Mouse (Mus musculus): ENCODE measurements at regions not wholly inside any gene's neighbourhood (a gene's known extent, or its start where the extent isn't known, plus 50 kb on each side); places are given as distances from the start of the nearest gene placed in this dataset.
A peak's percentile ranks its signal among the peaks of the same experiment; 100 is the strongest.
"Not testable (repeated sequence)": the region's sequence is repeated elsewhere in the genome, so short reads cannot be mapped to it uniquely, and the experiment has no call there.

GRCm38 (mm10) chr8:40071131-40071530 lies 603.7 kb upstream of the Adam24 start:
- Histone ChIP-seq H3K9ac (ENCODE audit: insufficient read depth, low read depth, low read length, poor library complexity, severe bottlenecking) (no peak overlapping the region), H3K4me1 (ENCODE audit: control insufficient read depth in 2 of 2, insufficient read depth in 2 of 2, low read length in 2 of 2, poor library complexity in 1 of 2) (no peaks in the 10 kb centered on the region), H3K27ac (ENCODE audit: insufficient read depth, low read depth, low read length, poor library complexity, severe bottlenecking) (no peak overlapping the region), H3K4me3 (ENCODE audit: insufficient read depth in 1 of 2, low read depth in 1 of 2, low read length in 2 of 2, poor library complexity in 1 of 2, severe bottlenecking in 1 of 2) (no peak overlapping the region), H3K36me3 (ENCODE audit: control insufficient read depth, insufficient read depth, low read length, poor library complexity, severe bottlenecking) (no peaks in the 10 kb centered on the region), H3K9me3 (ENCODE audit: control insufficient read depth, insufficient read depth, low read depth, low read length) (no peaks in the 10 kb centered on the region)
- no peak for DNase-seq (ENCODE audit: low read depth, low spot score)
- in situ Hi-C loops (cut with MboI; ENCODE audit: low sequenced_read_pairs in 2 of 2, unreplicated experiment in 2 of 2), result no loop called here
- TF ChIP-seq MAFK (IDR thresholded peaks at IDR 0.05; ENCODE audit: insufficient read depth, low read depth, low read length) (no peak), CHD2 (IDR thresholded peaks at IDR 0.05; ENCODE audit: low read depth, low read length) (no peak), ZC3H11A (IDR thresholded peaks at IDR 0.05; ENCODE audit: borderline replicate concordance, low read depth, low read length) (no peak), HCFC1 (IDR thresholded peaks at IDR 0.05; ENCODE audit: borderline replicate concordance, insufficient read depth, low read length) (no peak), ZNF384 (IDR thresholded peaks at IDR 0.05; ENCODE audit: low read depth, low read length) (no peak)

- in situ Hi-C loops (cut with MboI; ENCODE audit: low sequenced_read_pairs in 2 of 2, unreplicated experiment in 2 of 2), result not testable (repeated sequence)
Measured at GRCm38 (mm10) chr8:40080976-40081375, 593.9 kb upstream of the Adam24 start.

GRCm38 (mm10) chr8:40084129-40084528 lies 590.7 kb upstream of the Adam24 start:
- no peak overlapping the region for H3K9ac ChIP-seq (ENCODE audit: insufficient read depth, low read depth, low read length, poor library complexity, severe bottlenecking)
- H3K27ac ChIP-seq (ENCODE audit: insufficient read depth, low read depth, low read length, poor library complexity, severe bottlenecking), result no peak overlapping the region
- H3K4me3 ChIP-seq (ENCODE audit: insufficient read depth in 1 of 2, low read depth in 1 of 2, low read length in 2 of 2, poor library complexity in 1 of 2, severe bottlenecking in 1 of 2), result no peak overlapping the region
- H3K36me3 ChIP-seq (ENCODE audit: control insufficient read depth, insufficient read depth, low read length, poor library complexity, severe bottlenecking), result no peaks in the 10 kb centered on the region
- H3K9me3 ChIP-seq (ENCODE audit: control insufficient read depth, insufficient read depth, low read depth, low read length), result no peaks in the 10 kb centered on the region
- TF ChIP-seq HCFC1 (IDR thresholded peaks at IDR 0.05; ENCODE audit: borderline replicate concordance, insufficient read depth, low read length) (no peak), ZNF384 (IDR thresholded peaks at IDR 0.05; ENCODE audit: low read depth, low read length) (no peak), MAFK (IDR thresholded peaks at IDR 0.05; ENCODE audit: insufficient read depth, low read depth, low read length) (no peak), ZC3H11A (IDR thresholded peaks at IDR 0.05; ENCODE audit: borderline replicate concordance, low read depth, low read length) (no peak), CHD2 (IDR thresholded peaks at IDR 0.05; ENCODE audit: low read depth, low read length) (no peak)
- no peaks in the 10 kb centered on the region; a peak in 1 of 4 replicates for H3K4me1 ChIP-seq (ENCODE audit: control insufficient read depth in 2 of 2, insufficient read depth in 2 of 2, low read length in 2 of 2, poor library complexity in 1 of 2)
- DNase-seq (ENCODE audit: low read depth, low spot score), result no peak
- in situ Hi-C loops (cut with MboI; ENCODE audit: low sequenced_read_pairs in 2 of 2, unreplicated experiment in 2 of 2), result no loop called here

More at GRCm38 (mm10) chr8:40080976-40081375, 593.9 kb upstream of the Adam24 start:
- H3K4me1 ChIP-seq (ENCODE audit: control insufficient read depth in 2 of 2, insufficient read depth in 2 of 2, low read length in 2 of 2, poor library complexity in 1 of 2); H3K27ac ChIP-seq (ENCODE audit: insufficient read depth, low read depth, low read length, poor library complexity, severe bottlenecking); H3K9ac ChIP-seq (ENCODE audit: insufficient read depth, low read depth, low read length, poor library complexity, severe bottlenecking); H3K36me3 ChIP-seq (ENCODE audit: control insufficient read depth, insufficient read depth, low read length, poor library complexity, severe bottlenecking); H3K9me3 ChIP-seq (ENCODE audit: control insufficient read depth, insufficient read depth, low read depth, low read length); H3K4me3 ChIP-seq (ENCODE audit: insufficient read depth in 1 of 2, low read depth in 1 of 2, low read length in 2 of 2, poor library complexity in 1 of 2, severe bottlenecking in 1 of 2): not testable (repeated sequence)
- peak; percentile 6 for DNase-seq (ENCODE audit: low read depth, low spot score)

- TF ChIP-seq ZC3H11A (IDR thresholded peaks at IDR 0.05; ENCODE audit: borderline replicate concordance, low read depth, low read length) (no peak), HCFC1 (IDR thresholded peaks at IDR 0.05; ENCODE audit: borderline replicate concordance, insufficient read depth, low read length) (no peak), ZNF384 (IDR thresholded peaks at IDR 0.05; ENCODE audit: low read depth, low read length) (no peak), MAFK (IDR thresholded peaks at IDR 0.05; ENCODE audit: insufficient read depth, low read depth, low read length) (no peak), CHD2 (IDR thresholded peaks at IDR 0.05; ENCODE audit: low read depth, low read length) (no peak)
- no peaks in the 10 kb centered on the region for H3K9me3 ChIP-seq (ENCODE audit: control insufficient read depth, insufficient read depth, low read depth, low read length)
- no peak overlapping the region for H3K4me3 ChIP-seq (ENCODE audit: insufficient read depth in 1 of 2, low read depth in 1 of 2, low read length in 2 of 2, poor library complexity in 1 of 2, severe bottlenecking in 1 of 2)
- no peaks in the 10 kb centered on the region for H3K36me3 ChIP-seq (ENCODE audit: control insufficient read depth, insufficient read depth, low read length, poor library complexity, severe bottlenecking)
- no peak for DNase-seq (ENCODE audit: low read depth, low spot score)
- no peak overlapping the region for H3K27ac ChIP-seq (ENCODE audit: insufficient read depth, low read depth, low read length, poor library complexity, severe bottlenecking)
- H3K9ac ChIP-seq (ENCODE audit: insufficient read depth, low read depth, low read length, poor library complexity, severe bottlenecking), result no peak overlapping the region
- in situ Hi-C loops (cut with MboI; ENCODE audit: low sequenced_read_pairs in 2 of 2, unreplicated experiment in 2 of 2), result no loop called here
- no peaks in the 10 kb centered on the region for H3K4me1 ChIP-seq (ENCODE audit: control insufficient read depth in 2 of 2, insufficient read depth in 2 of 2, low read length in 2 of 2, poor library complexity in 1 of 2)
Measured at GRCm38 (mm10) chr8:40089377-40089776, 585.5 kb upstream of the Adam24 start.

GRCm38 (mm10) chr8:40124402-40124801 lies 550.5 kb upstream of the Adam24 start:
- H3K27ac ChIP-seq (ENCODE audit: insufficient read depth, low read depth, low read length, poor library complexity, severe bottlenecking), result no peak overlapping the region
- no peak for DNase-seq (ENCODE audit: low read depth, low spot score)
- in situ Hi-C loops (cut with MboI; ENCODE audit: low sequenced_read_pairs in 2 of 2, unreplicated experiment in 2 of 2), result no loop called here
- H3K4me3 ChIP-seq (ENCODE audit: insufficient read depth in 1 of 2, low read depth in 1 of 2, low read length in 2 of 2, poor library complexity in 1 of 2, severe bottlenecking in 1 of 2), result no peak overlapping the region
- H3K4me1 ChIP-seq (ENCODE audit: control insufficient read depth in 2 of 2, insufficient read depth in 2 of 2, low read length in 2 of 2, poor library complexity in 1 of 2), result no peaks in the 10 kb centered on the region
- TF ChIP-seq CHD2 (IDR thresholded peaks at IDR 0.05; ENCODE audit: low read depth, low read length), result no peak
- TF ChIP-seq HCFC1 (IDR thresholded peaks at IDR 0.05; ENCODE audit: borderline replicate concordance, insufficient read depth, low read length), result no peak
- TF ChIP-seq ZC3H11A (IDR thresholded peaks at IDR 0.05; ENCODE audit: borderline replicate concordance, low read depth, low read length), result no peak
- TF ChIP-seq MAFK (IDR thresholded peaks at IDR 0.05; ENCODE audit: insufficient read depth, low read depth, low read length), result no peak
- TF ChIP-seq ZNF384 (IDR thresholded peaks at IDR 0.05; ENCODE audit: low read depth, low read length), result no peak
- H3K9me3 ChIP-seq (ENCODE audit: control insufficient read depth, insufficient read depth, low read depth, low read length), result no peaks in the 10 kb centered on the region; the same call in 1 of the 2 replicates
- no peaks in the 10 kb centered on the region for H3K36me3 ChIP-seq (ENCODE audit: control insufficient read depth, insufficient read depth, low read length, poor library complexity, severe bottlenecking)
- H3K9ac ChIP-seq (ENCODE audit: insufficient read depth, low read depth, low read length, poor library complexity, severe bottlenecking), result no peak overlapping the region

Measured in ES-E14 (cell line).